In the genomic region with DNA sequence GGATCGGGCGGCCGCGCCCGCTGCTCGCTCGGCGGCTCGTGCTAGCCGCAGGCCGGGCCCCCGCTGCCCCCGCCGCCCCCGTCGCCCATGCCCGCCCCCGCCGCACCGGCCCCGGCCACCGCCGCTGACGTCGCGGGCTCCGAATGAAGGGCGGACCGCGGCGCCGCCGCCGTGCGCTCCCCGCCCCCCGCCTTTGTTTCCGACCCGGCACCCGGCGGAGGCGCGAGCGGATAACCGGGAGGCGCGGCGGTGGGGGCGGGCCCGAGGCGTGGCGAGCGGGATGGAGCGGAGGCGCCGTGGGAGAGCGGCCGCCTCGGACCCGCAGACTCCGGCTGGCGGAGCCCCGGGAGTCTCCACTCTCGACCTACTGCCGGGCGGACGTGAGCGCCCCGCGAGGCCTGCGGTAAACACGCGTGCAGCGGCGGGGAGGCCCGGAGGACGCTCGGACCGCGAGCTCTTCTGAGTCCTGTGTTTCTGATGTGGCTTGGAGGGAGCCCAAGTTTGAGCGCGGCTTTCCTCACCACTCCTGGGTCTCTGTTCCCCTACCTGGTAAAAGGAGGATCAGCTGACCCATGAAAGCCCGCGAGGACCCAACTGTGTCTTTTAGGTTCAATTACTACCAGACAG, we compare ENCODE assay signal across 8 mouse cellular contexts. TPM values are rescaled to one million over a fixed set of nuclear protein-coding genes. Genes with fewer than 3 reads are reported as not detected.
DNase-seq lines count a peak whose midpoint lies in the region; ATAC-seq and TF ChIP-seq lines count a peak whose summit lies in the region.

A gene (minus strand): TSS at position 200 of the 627 bp plus-strand sequence.

- under 1% methylated on average over 60 of the region's 84 CpGs for WGBS in intestine, postnatal 0 days
- under 1% methylated on average over 56 of the region's 84 CpGs for WGBS in limb, embryonic 15.5 days
- WGBS in midbrain, embryonic 16.5 days = 1% methylated on average over 44 of the region's 84 CpGs
- under 1% methylated on average over 71 of the region's 84 CpGs for WGBS in stomach, embryonic 14.5 days

- H3K27me3 ChIP-seq in intestine, postnatal 0 days (replicated peaks; ENCODE audit: control insufficient read depth, insufficient read depth, low read length) = 0 out of 2 replicates have a peak, but pooled peaks cover 13% of the 10 kb centered on the region
- no peaks in the 10 kb centered on the region for H3K27me3 ChIP-seq in limb, embryonic 15.5 days
- no peaks in the 10 kb centered on the region for H3K27me3 ChIP-seq in midbrain, embryonic 16.5 days (ENCODE audit: control insufficient read depth, insufficient read depth, low read depth, low read length)
- H3K27me3 ChIP-seq in stomach, embryonic 14.5 days (ENCODE audit: control insufficient read depth, insufficient read depth, low read length) = no peaks in the 10 kb centered on the region

- peak within 1 kb of the TSS; percentile 74 for H3K4me3 ChIP-seq in left cerebral cortex, adult 2 months
- H3K4me3 ChIP-seq in intestine, postnatal 0 days (ENCODE audit: low read depth, low read length) = peak within 1 kb of the TSS; percentile 82
- H3K4me3 ChIP-seq in limb, embryonic 15.5 days = peak within 1 kb of the TSS; percentile 79
- H3K4me3 ChIP-seq in midbrain, embryonic 16.5 days (ENCODE audit: low read depth, low read length) = peak within 1 kb of the TSS; percentile 80
- H3K4me3 ChIP-seq in stomach, embryonic 14.5 days (ENCODE audit: low read depth, low read length) = peak within 1 kb of the TSS; percentile 67

- H3K36me3 ChIP-seq in intestine, postnatal 0 days (ENCODE audit: control insufficient read depth, insufficient read depth) = peaks cover 20% of the 10 kb centered on the region; the same call in 1 of the 2 replicates
- H3K36me3 ChIP-seq in limb, embryonic 15.5 days = peaks cover 16% of the 10 kb centered on the region
- H3K36me3 ChIP-seq in midbrain, embryonic 16.5 days (ENCODE audit: control insufficient read depth, insufficient read depth, low read length) = peaks cover 3% of the 10 kb centered on the region; the same call in 1 of the 2 replicates
- H3K36me3 ChIP-seq in stomach, embryonic 14.5 days (ENCODE audit: control insufficient read depth, insufficient read depth, low read length) = peaks cover 11% of the 10 kb centered on the region

- peak within 1 kb of the TSS; percentile 92 for H3K27ac ChIP-seq in left cerebral cortex, adult 2 months
- peak within 1 kb of the TSS; percentile 89 for H3K27ac ChIP-seq in intestine, postnatal 0 days (ENCODE audit: low read depth, low read length)
- H3K27ac ChIP-seq in limb, embryonic 15.5 days = peak within 1 kb of the TSS; percentile 95
- peak within 1 kb of the TSS; percentile 98 for H3K27ac ChIP-seq in midbrain, embryonic 16.5 days (ENCODE audit: low read length)
- H3K27ac ChIP-seq in stomach, embryonic 14.5 days (ENCODE audit: low read length) = peak within 1 kb of the TSS; percentile 97

- no peaks in the 10 kb centered on the region for H3K9me3 ChIP-seq in intestine, postnatal 0 days (ENCODE audit: control insufficient read depth)
- no peaks in the 10 kb centered on the region for H3K9me3 ChIP-seq in limb, embryonic 15.5 days
- no peaks in the 10 kb centered on the region for H3K9me3 ChIP-seq in midbrain, embryonic 16.5 days (replicated peaks; ENCODE audit: control insufficient read depth, low read length, poor library complexity, severe bottlenecking)
- H3K9me3 ChIP-seq in stomach, embryonic 14.5 days (ENCODE audit: control insufficient read depth, low read depth, low read length) = no peaks in the 10 kb centered on the region

- TF ChIP-seq CTCF in left cerebral cortex, adult 2 months (IDR thresholded peaks at IDR 0.05) = no peak; the same call in none of the 2 replicates
- TF ChIP-seq CTCF in intestine, postnatal 0 days (IDR thresholded peaks at IDR 0.05; ENCODE audit: low read depth) = peak; percentile 40

- intact Hi-C loops in left cerebral cortex, adult 2 months (cut with DNase I) = loop anchor here (2.0 to 5.0 kb wide), 2 partner anchors 29 to 179 kb away; a partner anchor contains a TSS

- DNase-seq in left cerebral cortex, adult 2 months (ENCODE audit: extremely low spot score in 1 of 2, low spot score in 2 of 2) = peak; percentile 76 to 81
- no peak for DNase-seq in left cerebral cortex, adult 11 months (ENCODE audit: low spot score)
- DNase-seq in embryo, embryonic 9.5 days (ENCODE audit: extremely low spot score) = peak; percentile 75
- DNase-seq in heart, adult 11 months = peak; percentile 98

- H3K4me2 ChIP-seq in intestine, postnatal 0 days (replicated peaks; ENCODE audit: low read depth) = peak within 1 kb of the TSS; percentile 94
- H3K4me2 ChIP-seq in limb, embryonic 15.5 days = peak within 1 kb of the TSS; percentile 68
- H3K4me2 ChIP-seq in midbrain, embryonic 16.5 days (ENCODE audit: low read length) = peak within 1 kb of the TSS; percentile 84
- peak within 1 kb of the TSS; percentile 67 for H3K4me2 ChIP-seq in stomach, embryonic 14.5 days (replicated peaks; ENCODE audit: low read depth, low read length)

- peak within 1 kb of the TSS; percentile 82 for H3K9ac ChIP-seq in intestine, postnatal 0 days (ENCODE audit: low read depth, low read length)
- H3K9ac ChIP-seq in limb, embryonic 15.5 days = peak within 1 kb of the TSS; percentile 86
- peak within 1 kb of the TSS; percentile 96 for H3K9ac ChIP-seq in midbrain, embryonic 16.5 days (ENCODE audit: low read depth, low read length)
- H3K9ac ChIP-seq in stomach, embryonic 14.5 days (replicated peaks; ENCODE audit: low read depth, low read length) = peak within 1 kb of the TSS; percentile 96

- ATAC-seq in intestine, postnatal 0 days = peak; percentile 62
- 0 out of 2 replicates have a peak, but pooled peaks have one; percentile 27 for ATAC-seq in limb, embryonic 15.5 days (ENCODE audit: insufficient number of reproducible peaks, low FRiP score, low TSS enrichment, low read depth)
- peak; percentile 69 for ATAC-seq in midbrain, embryonic 16.5 days
- ATAC-seq in stomach, embryonic 14.5 days (ENCODE audit: insufficient number of reproducible peaks, insufficient read depth, low FRiP score, low read depth) = peak; percentile 43; the same call in 1 of the 2 replicates

- H3K4me1 ChIP-seq in intestine, postnatal 0 days (replicated peaks; ENCODE audit: control insufficient read depth, insufficient read depth, low read length) = peaks cover 3% of the 10 kb centered on the region; the same call in 1 of the 2 replicates
- peaks cover 43% of the 10 kb centered on the region for H3K4me1 ChIP-seq in limb, embryonic 15.5 days
- H3K4me1 ChIP-seq in midbrain, embryonic 16.5 days (ENCODE audit: control insufficient read depth, insufficient read depth, low read length) = peaks cover 40% of the 10 kb centered on the region
- H3K4me1 ChIP-seq in stomach, embryonic 14.5 days (ENCODE audit: control insufficient read depth, insufficient read depth, low read length) = peaks cover 18% of the 10 kb centered on the region; the same call in 1 of the 2 replicates

RNA-seq across cellular contexts. Expression of the gene that starts here (rescaled TPM):
- 10 to 100 TPM; 73.5 to 86.9 TPM for total RNA-seq in left cerebral cortex, adult 2 months (2021)
- 18.9 and 23.8 TPM in 2 replicates for polyA plus RNA-seq in intestine, postnatal 0 days (2015; fragmentation: Nextera tagmentation; extraction: Ambion mirVana)
- polyA plus RNA-seq in limb, embryonic 15.5 days (2015; fragmentation: Nextera tagmentation; extraction: Ambion mirVana) = 35.2 and 39.2 TPM in 2 replicates
- 46.1 and 54.6 TPM in 2 replicates for polyA plus RNA-seq in midbrain, embryonic 16.5 days (2015; fragmentation: Nextera tagmentation; extraction: Ambion mirVana)
- 31.3 and 36.3 TPM in 2 replicates for polyA plus RNA-seq in stomach, embryonic 14.5 days (2014; fragmentation: Nextera tagmentation; extraction: Ambion mirVana)
